ENCODE assay signal across 23 mouse cellular contexts in genomic region chr13:18842556-18842955, GRCm38 (mm10).
DNase-seq lines count a peak whose midpoint lies in the region; TF ChIP-seq lines count a peak whose summit lies in the region.
"Had no signal": no experiment of that assay in that cellular context is flagged by ENCODE, and none has a peak within 500 bp of the region (broad histone marks: within the 10 kb centered on the region; RNA-seq: fewer than 3 reads in every experiment).

No protein-coding gene starts in this region.

- H3K4me1 ChIP-seq in E14TG2a.4 (replicated peaks; ENCODE audit: low read depth, low read length): peaks cover 55% of the 10 kb centered on the region
- no peaks in the 10 kb centered on the region for H3K4me1 ChIP-seq in embryonic facial prominence, embryonic 10.5 days
- H3K4me1 ChIP-seq: embryonic facial prominence, embryonic 12.5 days; forebrain, embryonic 13.5 days; forebrain, embryonic 15.5 days had no signal

- intact Hi-C loops in left cerebral cortex, postnatal 4 days (cut with DNase I): no loop called here
- intact Hi-C loops in left cerebral cortex, postnatal 25 days (cut with DNase I): no loop called here

- peaks cover 29% of the 10 kb centered on the region for H3K36me3 ChIP-seq in E14TG2a.4 (ENCODE audit: insufficient read depth, low read length)
- H3K36me3 ChIP-seq in embryonic facial prominence, embryonic 10.5 days (replicated peaks): peaks cover 11% of the 10 kb centered on the region; the same call in 1 of the 2 replicates

- H3K27ac ChIP-seq in embryonic facial prominence, embryonic 10.5 days (replicated peaks): no peak overlapping the region
- H3K27ac ChIP-seq: embryonic facial prominence, embryonic 12.5 days; forebrain, embryonic 13.5 days; forebrain, embryonic 15.5 days had no signal

- 89% methylated on average over 4 of the region's 4 CpGs for WGBS in embryonic facial prominence, embryonic 10.5 days

- H3K4me3 ChIP-seq in E14TG2a.4 (replicated peaks; ENCODE audit: low read length): peak overlapping the region; percentile 39; the same call in 1 of the 2 replicates
- no peak overlapping the region for H3K4me3 ChIP-seq in embryonic facial prominence, embryonic 10.5 days
- H3K4me3 ChIP-seq: embryonic facial prominence, embryonic 12.5 days; forebrain, embryonic 13.5 days; forebrain, embryonic 15.5 days had no signal

- peak; percentile 27 to 56 for DNase-seq in cerebellum, postnatal 10 days
- no peak for DNase-seq in cerebellum, adult 8-10 months
- peak; percentile 17 for DNase-seq in left cerebral cortex, postnatal 4 days
- no peak for DNase-seq in left cerebral cortex, postnatal 25 days (ENCODE audit: low spot score in 2 of 2)
- peak; percentile 10 for DNase-seq in ZHBTc4 (ENCODE audit: low read depth, low spot score)
- no peak for DNase-seq in embryonic facial prominence, embryonic 10.5 days (ENCODE audit: low spot score)
- DNase-seq: adrenal gland, adult 2 months; adrenal gland, postnatal 10 days; adrenal gland, postnatal 25 days; B cell, adult 2 months; cerebellum, adult 11 months; cerebellum, adult 18-20 months; cerebellum, adult 9-10 months; cerebellum, postnatal 36 days; embryo, embryonic 11 days; forebrain, postnatal 0 days had no signal

- no peak for TF ChIP-seq CTCF in E14TG2a.4 (conservative IDR thresholded peaks at IDR 0.05; ENCODE audit: low read length)

- H3K9me3 ChIP-seq in E14TG2a.4 (ENCODE audit: low read length): no peaks in the 10 kb centered on the region
- H3K9me3 ChIP-seq in embryonic facial prominence, embryonic 10.5 days: no peaks in the 10 kb centered on the region
- H3K9me3 ChIP-seq: embryonic facial prominence, embryonic 12.5 days; forebrain, embryonic 13.5 days; forebrain, embryonic 15.5 days; G1E had no signal

- no peaks in the 10 kb centered on the region for H3K27me3 ChIP-seq in E14TG2a.4 (ENCODE audit: insufficient read depth, low read length)
- no peaks in the 10 kb centered on the region for H3K27me3 ChIP-seq in embryonic facial prominence, embryonic 10.5 days (replicated peaks; ENCODE audit: low read depth, poor library complexity, severe bottlenecking)
- H3K27me3 ChIP-seq: CH12.LX; embryonic facial prominence, embryonic 12.5 days; forebrain, embryonic 13.5 days; forebrain, embryonic 15.5 days; Patski had no signal

Comparison
In these comparisons a context has a peak if more than half of its experiments do, and no peak if none do; other contexts are left out.
1. DNase-seq: peak in cerebellum, postnatal 10 days (2 of 2), left cerebral cortex, postnatal 4 days (single experiment) and ZHBTc4 (single experiment); none in cerebellum, adult 8-10 months (single experiment), left cerebral cortex, postnatal 25 days (0 of 2) and embryonic facial prominence, embryonic 10.5 days (single experiment).